Mouse (Mus musculus): Measurements from ENCODE around the gene Tmem131. TPM values are rescaled to one million over a fixed set of nuclear protein-coding genes. Genes with fewer than 3 reads are reported as not detected.
A peak's percentile ranks its signal among the peaks of the same experiment; 100 is the strongest.

Gene Tmem131
- polyA plus RNA-seq, 1 experiment from 2014 or later = 6.0 TPM

DNA sequence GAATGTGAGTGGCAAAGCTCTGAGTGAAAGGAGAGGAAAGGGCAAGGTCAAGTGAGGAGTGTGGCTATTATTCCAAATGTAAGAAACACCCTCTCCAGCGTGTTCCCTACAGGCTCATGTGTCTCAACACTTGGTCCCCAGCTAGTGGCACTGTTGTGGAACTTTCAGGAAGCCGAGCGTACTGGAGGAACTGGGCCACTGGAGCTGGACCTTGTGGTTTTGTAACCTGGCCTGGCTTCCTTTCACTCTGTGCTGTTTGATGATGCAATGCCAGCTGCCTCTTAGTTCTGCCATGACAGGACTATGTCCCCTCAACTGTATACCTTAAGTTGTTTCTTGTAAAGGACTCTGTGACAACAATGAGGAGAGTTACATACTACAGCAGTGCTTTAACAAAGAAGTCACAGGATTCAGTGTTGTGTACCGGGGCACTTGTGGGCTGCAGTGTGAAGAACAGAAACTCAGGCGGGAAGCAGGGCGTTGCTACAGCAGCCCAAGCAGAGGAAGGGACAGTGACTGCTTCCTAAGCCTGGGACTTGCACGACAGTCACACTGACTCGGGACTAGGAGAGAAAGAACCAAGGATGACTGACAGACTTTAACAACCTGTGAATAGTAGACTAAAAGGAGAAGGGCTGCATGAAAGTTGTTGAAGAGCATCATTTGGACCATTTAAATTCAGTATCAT is 68.4 kb downstream of the Tmem131 start:
- H3K9me3 ChIP-seq (ENCODE audit: low read length) = no peaks in the 10 kb centered on the region
- peak overlapping the region; percentile 20; the same call in 1 of the 2 replicates for H3K27ac ChIP-seq (ENCODE audit: low read length)
- 49% methylated on average over 8 of the region's 8 CpGs for WGBS
- no peak overlapping the region for H3K4me3 ChIP-seq (ENCODE audit: low read depth, low read length)
- H3K9ac ChIP-seq (replicated peaks; ENCODE audit: low read depth) = no peak overlapping the region
- DNase-seq (ENCODE audit: low spot score) (peak; percentile 79), ATAC-seq (peak; percentile 88)
- H3K27me3 ChIP-seq (replicated peaks; ENCODE audit: insufficient read depth, low read length) = no peaks in the 10 kb centered on the region
- H3K36me3 ChIP-seq (ENCODE audit: insufficient read depth, low read length) = 0 out of 2 replicates have a peak, but pooled peaks cover 3% of the 10 kb centered on the region
- no peak overlapping the region for H3K4me2 ChIP-seq (replicated peaks; ENCODE audit: low read depth, low read length)
- H3K4me1 ChIP-seq (ENCODE audit: insufficient read depth, low read depth, low read length) = no peaks in the 10 kb centered on the region; the same call in 1 of the 2 replicates
- TF ChIP-seq EP300 (IDR thresholded peaks at IDR 0.05) (no peak), CTCF (IDR thresholded peaks at IDR 0.05) (peak; percentile 57)

DNA sequence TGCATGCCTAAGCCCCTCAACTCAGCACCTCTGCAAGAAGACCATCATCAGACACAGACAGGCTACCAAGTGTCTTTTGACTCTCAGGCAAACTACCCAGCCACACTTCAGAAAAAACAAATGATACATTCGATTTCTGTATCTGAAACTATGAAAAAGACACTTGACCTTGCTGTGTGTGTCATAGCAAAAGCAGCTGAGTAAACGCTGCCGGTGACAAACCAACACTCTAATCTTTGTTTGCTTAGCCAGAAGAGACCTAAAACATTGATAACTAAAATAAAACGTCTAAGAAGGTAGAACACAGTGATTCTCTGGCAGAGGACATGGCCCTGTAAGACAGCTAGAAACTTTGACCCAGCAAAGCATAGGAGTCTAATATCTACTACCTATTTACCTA is 72.2 kb downstream of the Tmem131 start:
- Histone ChIP-seq H3K4me1 (ENCODE audit: insufficient read depth, low read depth, low read length) (peaks cover 2% of the 10 kb centered on the region; the same call in 1 of the 2 replicates), H3K4me2 (replicated peaks; ENCODE audit: low read depth, low read length) (no peak overlapping the region), H3K9ac (replicated peaks; ENCODE audit: low read depth) (no peak overlapping the region), H3K9me3 (ENCODE audit: low read length) (no peaks in the 10 kb centered on the region), H3K27me3 (replicated peaks; ENCODE audit: insufficient read depth, low read length) (no peaks in the 10 kb centered on the region), H3K4me3 (ENCODE audit: low read depth, low read length) (no peak overlapping the region), H3K27ac (ENCODE audit: low read length) (no peak overlapping the region), H3K36me3 (ENCODE audit: insufficient read depth, low read length) (0 out of 2 replicates have a peak, but pooled peaks cover 3% of the 10 kb centered on the region)
- 35% methylated on average over 4 of the region's 4 CpGs for WGBS
- no peak for ATAC-seq
- TF ChIP-seq CTCF (IDR thresholded peaks at IDR 0.05) (no peak), EP300 (IDR thresholded peaks at IDR 0.05) (no peak)
- DNase-seq (ENCODE audit: low spot score) = no peak

DNA sequence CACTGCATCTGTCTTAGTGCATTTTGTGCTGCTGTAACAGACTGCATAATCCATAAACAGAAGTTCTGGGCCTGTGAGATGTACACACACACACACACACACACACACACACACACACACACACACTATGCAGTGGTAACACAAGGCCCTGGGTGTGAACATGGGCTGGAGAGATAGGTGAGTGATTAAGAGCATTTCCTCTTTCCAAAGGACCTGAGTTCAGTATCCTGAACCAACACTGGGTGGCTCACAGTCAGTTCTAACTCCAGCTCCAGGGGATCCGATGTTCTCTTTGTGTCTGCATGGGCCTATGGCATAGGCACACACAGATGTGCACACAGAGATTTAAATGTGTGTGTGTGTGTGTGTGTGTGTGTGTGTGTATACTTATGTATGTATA is 72.9 kb downstream of the Tmem131 start:
- DNase-seq (ENCODE audit: low spot score) = no peak
- WGBS = 38% methylated on average over 1 of the region's 1 CpGs
- TF ChIP-seq CTCF (IDR thresholded peaks at IDR 0.05) = peak; percentile 36
- no peak for TF ChIP-seq EP300 (IDR thresholded peaks at IDR 0.05)
- H3K4me3 ChIP-seq (ENCODE audit: low read depth, low read length) = no peak overlapping the region
- H3K9me3 ChIP-seq (ENCODE audit: low read length) = no peaks in the 10 kb centered on the region
- H3K27me3 ChIP-seq (replicated peaks; ENCODE audit: insufficient read depth, low read length) = no peaks in the 10 kb centered on the region
- ATAC-seq = no peak
- 0 out of 2 replicates have a peak, but pooled peaks cover 3% of the 10 kb centered on the region for H3K36me3 ChIP-seq (ENCODE audit: insufficient read depth, low read length)
- H3K4me1 ChIP-seq (ENCODE audit: insufficient read depth, low read depth, low read length) = peaks cover 2% of the 10 kb centered on the region; the same call in 1 of the 2 replicates
- H3K9ac ChIP-seq (replicated peaks; ENCODE audit: low read depth) = no peak overlapping the region
- H3K4me2 ChIP-seq (replicated peaks; ENCODE audit: low read depth, low read length) = no peak overlapping the region
- H3K27ac ChIP-seq (ENCODE audit: low read length) = no peak overlapping the region

DNA sequence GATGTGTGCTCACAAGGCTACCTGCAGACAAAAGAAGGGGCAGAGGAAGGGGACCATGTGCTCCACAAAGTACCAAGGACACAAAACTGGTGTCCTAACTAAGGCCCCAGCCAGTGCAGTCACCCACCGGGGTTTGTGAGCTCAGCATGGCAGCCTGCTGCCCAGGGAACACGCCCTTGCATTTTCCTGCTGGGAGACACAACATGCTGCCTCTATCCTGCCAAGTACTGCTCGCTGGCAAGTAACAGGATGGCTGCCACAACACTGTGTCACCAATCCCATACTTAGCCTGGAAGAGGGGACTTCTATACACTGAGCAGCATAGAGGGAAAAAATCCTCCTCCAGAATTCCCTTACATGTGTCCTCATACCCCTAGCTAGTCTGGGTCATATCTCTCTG is 78.7 kb downstream of the Tmem131 start:
- Histone ChIP-seq H3K4me3 (ENCODE audit: low read depth, low read length) (no peak overlapping the region), H3K4me2 (replicated peaks; ENCODE audit: low read depth, low read length) (no peak overlapping the region), H3K36me3 (ENCODE audit: insufficient read depth, low read length) (no peaks in the 10 kb centered on the region), H3K27ac (ENCODE audit: low read length) (no peak overlapping the region), H3K9ac (replicated peaks; ENCODE audit: low read depth) (no peak overlapping the region), H3K4me1 (ENCODE audit: insufficient read depth, low read depth, low read length) (peaks cover 14% of the 10 kb centered on the region), H3K9me3 (ENCODE audit: low read length) (no peaks in the 10 kb centered on the region), H3K27me3 (replicated peaks; ENCODE audit: insufficient read depth, low read length) (no peaks in the 10 kb centered on the region)
- TF ChIP-seq CTCF (IDR thresholded peaks at IDR 0.05) (no peak), EP300 (IDR thresholded peaks at IDR 0.05) (no peak)
- ATAC-seq (no peak), DNase-seq (ENCODE audit: low spot score) (no peak)
- 78% methylated on average over 3 of the region's 3 CpGs for WGBS

DNA sequence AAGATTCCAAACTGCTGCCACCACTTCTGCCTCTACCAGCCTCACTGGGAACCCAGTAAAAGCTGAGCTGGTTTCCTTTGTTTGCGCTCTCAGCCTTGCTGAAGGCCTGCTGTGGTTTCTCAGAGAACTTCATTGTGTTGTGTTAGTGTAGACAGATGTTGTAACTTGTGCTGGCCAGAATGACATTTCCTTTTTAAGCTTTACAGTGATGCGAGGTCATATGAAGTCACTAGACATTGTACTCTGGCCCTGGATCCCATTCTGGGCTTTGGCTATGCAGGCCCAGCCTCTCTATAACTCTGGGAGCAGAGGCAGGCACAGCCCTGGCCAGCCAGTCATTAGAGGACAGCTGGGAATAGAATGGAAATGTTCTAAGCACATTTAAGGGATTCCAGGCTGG is 81.7 kb downstream of the Tmem131 start:
- Histone ChIP-seq H3K9ac (replicated peaks; ENCODE audit: low read depth) (no peak overlapping the region), H3K36me3 (ENCODE audit: insufficient read depth, low read length) (no peaks in the 10 kb centered on the region), H3K4me1 (ENCODE audit: insufficient read depth, low read depth, low read length) (peaks cover 12% of the 10 kb centered on the region), H3K27me3 (replicated peaks; ENCODE audit: insufficient read depth, low read length) (no peaks in the 10 kb centered on the region), H3K9me3 (ENCODE audit: low read length) (no peaks in the 10 kb centered on the region), H3K27ac (ENCODE audit: low read length) (peak overlapping the region; percentile 54; the same call in 1 of the 2 replicates), H3K4me2 (replicated peaks; ENCODE audit: low read depth, low read length) (no peak overlapping the region), H3K4me3 (ENCODE audit: low read depth, low read length) (no peak overlapping the region)
- WGBS = 40% methylated on average over 2 of the region's 2 CpGs
- peak; percentile 71 for ATAC-seq
- peak; percentile 55 for DNase-seq (ENCODE audit: low spot score)
- no peak for TF ChIP-seq CTCF (IDR thresholded peaks at IDR 0.05)

DNA sequence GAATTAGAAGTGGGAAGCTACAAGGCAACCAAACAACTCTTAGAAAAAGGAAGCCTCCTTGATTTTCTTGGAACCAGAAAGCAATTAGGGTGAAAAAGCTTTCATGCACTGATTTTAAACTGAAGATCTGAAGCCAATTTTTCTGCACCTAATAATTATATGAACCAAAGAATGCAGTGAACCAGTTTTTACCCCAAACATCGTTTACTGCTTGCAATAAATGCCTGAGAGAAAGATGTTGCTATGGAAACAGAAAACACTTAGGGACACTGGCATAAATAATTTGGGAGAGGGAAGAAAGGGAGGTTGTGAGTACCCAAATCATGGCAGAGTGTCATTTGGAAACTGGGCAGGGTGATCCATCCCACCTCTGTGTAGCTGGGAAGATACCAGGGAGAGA is 82.6 kb downstream of the Tmem131 start:
- no peak for ATAC-seq

More for the DNA sequence above, 82.6 kb downstream of the Tmem131 start:
- TF ChIP-seq EP300 (IDR thresholded peaks at IDR 0.05) (no peak), CTCF (IDR thresholded peaks at IDR 0.05) (no peak)
- H3K27me3 ChIP-seq (replicated peaks; ENCODE audit: insufficient read depth, low read length) = no peaks in the 10 kb centered on the region
- peak overlapping the region; percentile 51; the same call in 1 of the 2 replicates for H3K27ac ChIP-seq (ENCODE audit: low read length)
- WGBS = 41% methylated on average over 1 of the region's 1 CpGs
- peaks cover 12% of the 10 kb centered on the region for H3K4me1 ChIP-seq (ENCODE audit: insufficient read depth, low read depth, low read length)
- no peak overlapping the region for H3K4me3 ChIP-seq (ENCODE audit: low read depth, low read length)
- peak; percentile 21 for DNase-seq (ENCODE audit: low spot score)
- H3K4me2 ChIP-seq (replicated peaks; ENCODE audit: low read depth, low read length) = no peak overlapping the region
- no peaks in the 10 kb centered on the region for H3K9me3 ChIP-seq (ENCODE audit: low read length)
- no peak overlapping the region for H3K9ac ChIP-seq (replicated peaks; ENCODE audit: low read depth)
- H3K36me3 ChIP-seq (ENCODE audit: insufficient read depth, low read length) = no peaks in the 10 kb centered on the region

Measured in lung, postnatal 0 days (tissue).